Mouse (Mus musculus): ENCODE results near the gene Emp3. TPM values are rescaled to one million over a fixed set of nuclear protein-coding genes. Genes with fewer than 3 reads are reported as not detected.
"Not testable (repeated sequence)": the region's sequence is repeated elsewhere in the genome, so short reads cannot be mapped to it uniquely, and the experiment has no call there.

Emp3 gene
- polyA plus RNA-seq, 1 experiment from 2014 or later, result 33.2 TPM

- H3K36me3 ChIP-seq, result peaks cover 93% of the 10 kb centered on the region
- 97% methylated on average over 4 of the region's 4 CpGs for WGBS
- ATAC-seq (ENCODE audit: low FRiP score, low read depth), result no peak
Measured at GRCm38 (mm10) chr7:45880531-45880930, 40.7 kb downstream of the Emp3 start.

GRCm38 (mm10) chr7:45878278-45878677 lies 42.9 kb downstream of the Emp3 start, which contains the start of gene Grin2d:
Gene Grin2d (minus strand): TSS chr7:45878378.
- Histone ChIP-seq H3K36me3 (peaks cover 78% of the 10 kb centered on the region), H3K4me1 (peaks cover 17% of the 10 kb centered on the region)
- ATAC-seq (ENCODE audit: low FRiP score, low read depth); H3K9me3 ChIP-seq; H3K4me2 ChIP-seq (replicated peaks); H3K9ac ChIP-seq; H3K4me3 ChIP-seq; H3K27me3 ChIP-seq (replicated peaks); H3K27ac ChIP-seq: not testable (repeated sequence)
- WGBS, result 94% methylated on average over 1 of the region's 1 CpGs

More at GRCm38 (mm10) chr7:45880531-45880930, 40.7 kb downstream of the Emp3 start:
- no peak overlapping the region for H3K27ac ChIP-seq
- H3K4me2 ChIP-seq (replicated peaks), result no peak overlapping the region
- H3K4me3 ChIP-seq, result no peak overlapping the region
- H3K27me3 ChIP-seq (replicated peaks), result no peaks in the 10 kb centered on the region
- H3K9me3 ChIP-seq, result no peaks in the 10 kb centered on the region
- no peaks in the 10 kb centered on the region for H3K4me1 ChIP-seq
- H3K9ac ChIP-seq, result no peak overlapping the region

- H3K27ac ChIP-seq, result no peak overlapping the region
- no peak overlapping the region for H3K4me3 ChIP-seq
- WGBS, result 96% methylated on average over 7 of the region's 7 CpGs
- H3K9me3 ChIP-seq, result no peaks in the 10 kb centered on the region
- no peak for ATAC-seq (ENCODE audit: low FRiP score, low read depth)
- peaks cover 2% of the 10 kb centered on the region; the same call in 1 of the 2 replicates for H3K27me3 ChIP-seq (replicated peaks)
- no peak overlapping the region for H3K9ac ChIP-seq
- H3K4me1 ChIP-seq, result peaks cover 17% of the 10 kb centered on the region
- peaks cover 65% of the 10 kb centered on the region for H3K36me3 ChIP-seq
- H3K4me2 ChIP-seq (replicated peaks), result no peak overlapping the region
Measured at GRCm38 (mm10) chr7:45876895-45877294, 44.3 kb downstream of the Emp3 start.

DNA sequence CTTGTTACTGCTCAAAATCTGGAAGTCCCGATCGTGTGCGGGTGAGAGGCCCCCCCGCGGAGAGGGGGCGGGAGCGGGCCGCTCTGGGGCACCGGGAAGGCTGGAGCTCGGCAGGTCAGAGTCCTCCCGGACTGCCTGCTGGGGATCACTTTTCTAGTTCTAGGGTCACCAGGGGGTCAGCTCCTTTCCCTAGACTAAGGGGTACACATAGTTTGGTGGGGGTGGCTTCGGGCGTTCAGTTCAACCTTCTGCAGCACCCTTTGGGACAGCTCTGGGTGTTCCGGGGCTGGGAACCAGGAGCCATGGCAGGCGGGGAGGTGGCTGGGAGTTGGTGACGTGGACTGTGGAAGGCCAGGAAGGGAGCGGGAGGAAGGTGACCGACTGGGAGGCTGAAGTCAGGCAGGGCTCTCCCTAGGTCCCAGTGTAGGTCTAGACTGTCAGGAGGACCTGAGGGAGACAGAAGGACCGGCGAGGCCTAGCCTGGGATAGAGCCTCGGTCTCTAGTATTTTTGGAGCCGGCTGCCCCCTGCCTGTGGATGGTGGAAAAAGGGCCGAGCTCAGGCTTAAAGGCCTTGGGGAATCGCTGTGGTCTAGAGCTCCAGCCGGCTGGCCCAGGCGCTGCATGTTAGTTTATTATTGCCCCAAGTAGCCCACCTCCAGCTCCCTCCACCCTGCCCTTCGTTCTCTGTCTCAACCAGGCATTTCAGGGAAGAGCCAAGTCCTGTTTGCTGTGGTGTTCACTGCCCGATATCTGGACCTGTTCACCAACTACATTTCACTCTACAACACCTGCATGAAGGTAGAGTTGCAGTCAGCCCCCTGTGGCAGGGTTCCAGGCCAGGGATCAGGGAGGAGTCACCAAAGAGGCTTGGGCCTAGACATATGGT lies 47.9 kb downstream of the Emp3 start:
- Histone ChIP-seq H3K9me3 (no peaks in the 10 kb centered on the region), H3K27ac (peak overlapping the region; percentile 29), H3K9ac (peak overlapping the region; percentile 89), H3K27me3 (replicated peaks) (peaks cover 38% of the 10 kb centered on the region), H3K4me2 (replicated peaks) (peak overlapping the region; percentile 88), H3K4me1 (peaks cover 47% of the 10 kb centered on the region), H3K36me3 (peaks cover 31% of the 10 kb centered on the region), H3K4me3 (peak overlapping the region; percentile 65)
- WGBS, result 2% methylated on average over 28 of the region's 28 CpGs
- peak; percentile 27 for ATAC-seq (ENCODE audit: low FRiP score, low read depth)

GRCm38 (mm10) chr7:45872624-45873023 lies 48.6 kb downstream of the Emp3 start, which contains the start of gene Kdelr1:
Gene Kdelr1 (plus strand): TSS chr7:45872772.
- under 1% methylated on average over 18 of the region's 18 CpGs for WGBS

GRCm38 (mm10) chr7:45870282-45871058 lies 50.7 kb downstream of the Emp3 start:
- ATAC-seq (ENCODE audit: low FRiP score, low read depth), result no peak
- Histone ChIP-seq H3K27ac (no peak overlapping the region), H3K27me3 (replicated peaks) (peaks cover 61% of the 10 kb centered on the region)

More at GRCm38 (mm10) chr7:45872624-45873023, 48.6 kb downstream of the Emp3 start, which contains the start of gene Kdelr1:
- peaks cover 27% of the 10 kb centered on the region for H3K36me3 ChIP-seq
- peaks cover 53% of the 10 kb centered on the region for H3K4me1 ChIP-seq
- peak within 1 kb of the TSS; percentile 88 for H3K4me2 ChIP-seq (replicated peaks)
- ATAC-seq (ENCODE audit: low FRiP score, low read depth), result peak; percentile 53
- H3K9me3 ChIP-seq, result no peaks in the 10 kb centered on the region
- peak within 1 kb of the TSS; percentile 65 for H3K4me3 ChIP-seq
- peak within 1 kb of the TSS; percentile 29 for H3K27ac ChIP-seq
- peaks cover 45% of the 10 kb centered on the region for H3K27me3 ChIP-seq (replicated peaks)
- H3K9ac ChIP-seq, result peak within 1 kb of the TSS; percentile 89

DNA sequence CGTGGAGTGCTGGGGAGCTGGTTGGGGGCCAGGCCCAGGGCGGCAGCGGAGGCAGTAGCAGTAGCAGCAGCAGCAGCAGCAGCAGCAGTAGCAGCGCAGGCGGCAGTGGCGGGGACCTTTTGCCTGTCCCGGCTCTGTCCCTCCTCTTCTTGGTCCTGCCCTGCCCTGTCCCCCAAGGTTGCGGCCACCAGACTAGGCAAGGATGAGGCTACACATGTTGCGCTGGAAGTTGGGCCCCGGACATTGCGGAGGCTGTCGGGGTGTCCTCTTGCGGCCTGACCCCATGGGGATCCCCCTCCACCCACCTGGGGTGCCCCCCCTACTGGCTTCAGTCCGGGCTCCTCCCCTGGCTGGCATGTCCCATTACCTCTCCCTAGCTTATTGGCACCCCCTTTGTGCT lies 51.4 kb downstream of the Emp3 start:
- WGBS, result 7% methylated on average over 14 of the region's 14 CpGs
- Histone ChIP-seq H3K27ac (no peak overlapping the region), H3K36me3 (0 out of 2 replicates have a peak, but pooled peaks cover 4% of the 10 kb centered on the region)

More at GRCm38 (mm10) chr7:45870282-45871058, 50.7 kb downstream of the Emp3 start:
- H3K36me3 ChIP-seq, result peaks cover 6% of the 10 kb centered on the region; the same call in 1 of the 2 replicates
- peak overlapping the region; percentile 85 for H3K4me2 ChIP-seq (replicated peaks)
- peak overlapping the region; percentile 36 for H3K9ac ChIP-seq
- peak overlapping the region; percentile 27 for H3K4me3 ChIP-seq
- peaks cover 70% of the 10 kb centered on the region for H3K4me1 ChIP-seq
- WGBS, result 3% methylated on average over 30 of the region's 30 CpGs
- H3K9me3 ChIP-seq, result no peaks in the 10 kb centered on the region

GRCm38 (mm10) chr7:45869107-45869670 lies 52.0 kb downstream of the Emp3 start:
- H3K9me3 ChIP-seq, result no peaks in the 10 kb centered on the region
- H3K4me2 ChIP-seq (replicated peaks), result peak overlapping the region; percentile 85
- H3K4me1 ChIP-seq, result peaks cover 61% of the 10 kb centered on the region
- no peak overlapping the region for H3K27ac ChIP-seq
- H3K9ac ChIP-seq, result peak overlapping the region; percentile 36
- peak overlapping the region; percentile 27 for H3K4me3 ChIP-seq
- peaks cover 64% of the 10 kb centered on the region for H3K27me3 ChIP-seq (replicated peaks)
- WGBS, result 7% methylated on average over 8 of the region's 8 CpGs
- H3K36me3 ChIP-seq, result no peaks in the 10 kb centered on the region
- ATAC-seq (ENCODE audit: low FRiP score, low read depth), result no peak

More for the DNA sequence above, 51.4 kb downstream of the Emp3 start:
- peak overlapping the region; percentile 27 for H3K4me3 ChIP-seq
- peaks cover 64% of the 10 kb centered on the region for H3K27me3 ChIP-seq (replicated peaks)
- peak overlapping the region; percentile 36 for H3K9ac ChIP-seq
- peaks cover 66% of the 10 kb centered on the region for H3K4me1 ChIP-seq
- no peak for ATAC-seq (ENCODE audit: low FRiP score, low read depth)
- no peaks in the 10 kb centered on the region for H3K9me3 ChIP-seq
- H3K4me2 ChIP-seq (replicated peaks), result peak overlapping the region; percentile 85

Other genes with a start within 250 kb of the Emp3 start
- gene Ntn5, start 237.4 kb downstream of the Emp3 start, polyA plus RNA-seq (2016; fragmentation: Nextera tagmentation; extraction: Ambion mirVana), result 1.2 and 1.7 TPM in 2 replicates
- 1.0 and 1.2 TPM in 2 replicates for gene Sec1, start 227.0 kb downstream of the Emp3 start, polyA plus RNA-seq (2016; fragmentation: Nextera tagmentation; extraction: Ambion mirVana)
- 35.5 and 36.6 TPM in 2 replicates for gene Car11, start 221.6 kb downstream of the Emp3 start, polyA plus RNA-seq (2016; fragmentation: Nextera tagmentation; extraction: Ambion mirVana)
- gene Dbp, start 216.3 kb downstream of the Emp3 start, polyA plus RNA-seq (2016; fragmentation: Nextera tagmentation; extraction: Ambion mirVana), result 4.1 TPM in 2 replicates
- gene Rpl18, start 205.9 kb downstream of the Emp3 start, polyA plus RNA-seq (2016; fragmentation: Nextera tagmentation; extraction: Ambion mirVana), result 665 and 700 TPM in 2 replicates
- 28.0 and 29.0 TPM in 2 replicates for gene Sphk2, start 203.4 kb downstream of the Emp3 start, polyA plus RNA-seq (2016; fragmentation: Nextera tagmentation; extraction: Ambion mirVana)
- gene Fam83e, start 200.2 kb downstream of the Emp3 start, polyA plus RNA-seq (2016; fragmentation: Nextera tagmentation; extraction: Ambion mirVana), result 0.94 and 1.00 TPM in 2 replicates
- not detected in 2 replicates for gene Spaca4, start 195.6 kb downstream of the Emp3 start, polyA plus RNA-seq (2016; fragmentation: Nextera tagmentation; extraction: Ambion mirVana)
- 10.9 and 14.1 TPM in 2 replicates for gene Lmtk3, start 137.7 kb downstream of the Emp3 start, polyA plus RNA-seq (2016; fragmentation: Nextera tagmentation; extraction: Ambion mirVana)
- 2.1 and 2.4 TPM in 2 replicates for gene Sult2b1, start 136.7 kb downstream of the Emp3 start, polyA plus RNA-seq (2016; fragmentation: Nextera tagmentation; extraction: Ambion mirVana)
- 305 and 308 TPM in 2 replicates for gene Cyth2, start 106.8 kb downstream of the Emp3 start, polyA plus RNA-seq (2016; fragmentation: Nextera tagmentation; extraction: Ambion mirVana)
- gene Kcnj14, start 96.6 kb downstream of the Emp3 start, polyA plus RNA-seq (2016; fragmentation: Nextera tagmentation; extraction: Ambion mirVana), result 0.86 and 0.87 TPM in 2 replicates
- gene Grwd1, start 90.5 kb downstream of the Emp3 start, polyA plus RNA-seq (2016; fragmentation: Nextera tagmentation; extraction: Ambion mirVana), result 48.3 and 50.7 TPM in 2 replicates
- 41.8 and 54.4 TPM in 2 replicates for gene Kdelr1, start 48.6 kb downstream of the Emp3 start, polyA plus RNA-seq (2016; fragmentation: Nextera tagmentation; extraction: Ambion mirVana)
- 1.3 and 1.5 TPM in 2 replicates for gene Grin2d, start 43.0 kb downstream of the Emp3 start, polyA plus RNA-seq (2016; fragmentation: Nextera tagmentation; extraction: Ambion mirVana)
- gene Syngr4, start 24.7 kb downstream of the Emp3 start, polyA plus RNA-seq (2016; fragmentation: Nextera tagmentation; extraction: Ambion mirVana), result 0.22 and 0.56 TPM in 2 replicates
- gene Tmem143, start 24.5 kb downstream of the Emp3 start, polyA plus RNA-seq (2016; fragmentation: Nextera tagmentation; extraction: Ambion mirVana), result 3.9 and 4.4 TPM in 2 replicates
- gene Ccdc114, start 2.7 kb upstream of the Emp3 start, polyA plus RNA-seq (2016; fragmentation: Nextera tagmentation; extraction: Ambion mirVana), result 2.8 and 3.7 TPM in 2 replicates
- 0.22 and 0.71 TPM in 2 replicates for gene Abcc6, start 108.9 kb upstream of the Emp3 start, polyA plus RNA-seq (2016; fragmentation: Nextera tagmentation; extraction: Ambion mirVana)
- gene Nomo1, start 112.3 kb upstream of the Emp3 start, polyA plus RNA-seq (2016; fragmentation: Nextera tagmentation; extraction: Ambion mirVana), result 33.3 and 36.4 TPM in 2 replicates
- gene Kcnj11, start 179.4 kb upstream of the Emp3 start, polyA plus RNA-seq (2016; fragmentation: Nextera tagmentation; extraction: Ambion mirVana), result 0.64 and 0.79 TPM in 2 replicates

All from neural tube, embryonic 12.5 days (tissue).